Mouse (Mus musculus): ENCODE measurements around the gene Evi2b. TPM values are rescaled to one million over a fixed set of nuclear protein-coding genes. Genes with fewer than 3 reads are reported as not detected.

Gene Evi2b
- polyA plus RNA-seq (2017; shearing (Covaris generic)): 56.2 TPM

GRCm38 (mm10) chr11:79523560-79524309 lies at the start of gene Evi2b:
Evi2b (minus strand) TSS chr11:79523762.

GRCm38 (mm10) chr11:79530333-79530761 lies 6.8 kb upstream of the Evi2b start, which contains the start of the genes Evi2 and Evi2a:
Evi2 (minus strand) TSS chr11:79530589.
Evi2a (minus strand) TSS chr11:79530609.

GRCm38 (mm10) chr11:79503845-79504244 lies 19.7 kb downstream of the Evi2b start, which contains the start of gene Omg:
Omg (minus strand) TSS chr11:79504084.

Other genes with a start within 250 kb of the Evi2b start
- not detected for gene Gm9964, start 226.9 kb downstream of the Evi2b start, polyA plus RNA-seq (2017; shearing (Covaris generic))
- gene Nf1, start 184.1 kb downstream of the Evi2b start, polyA plus RNA-seq (2017; shearing (Covaris generic)): 2.0 TPM
- gene Omg, start 19.7 kb downstream of the Evi2b start, polyA plus RNA-seq (2017; shearing (Covaris generic)): not detected
- 3.7 TPM for gene Evi2, start 6.8 kb upstream of the Evi2b start, polyA plus RNA-seq (2017; shearing (Covaris generic))
- 29.8 TPM for gene Evi2a, start 6.8 kb upstream of the Evi2b start, polyA plus RNA-seq (2017; shearing (Covaris generic))
- gene Rab11fip4, start 67.5 kb upstream of the Evi2b start, polyA plus RNA-seq (2017; shearing (Covaris generic)): 26.9 TPM

All from naive thymus-derived CD4-positive, alpha-beta T cell, adult 5 months (primary cell).